Mouse (Mus musculus): ENCODE data around the gene Mast1. TPM values are rescaled to one million over a fixed set of nuclear protein-coding genes. Genes with fewer than 3 reads are reported as not detected.
A peak's percentile ranks its signal among the peaks of the same experiment; 100 is the strongest.

Mast1 gene
- total RNA-seq (2021): 1 to 10 TPM; 2.3 to 4.2 TPM
- long read RNA-seq, experiment 1, partial matches to known transcripts: 1 of 3 reads
- long read RNA-seq, experiment 1, other reads (novel, unspliced or antisense): 2 of 3 reads
- long read RNA-seq, experiment 2, full-length matches to known transcripts: 3 of 5 reads
- long read RNA-seq, experiment 2, partial matches to known transcripts: 2 of 5 reads
- long read RNA-seq, experiment 2, other reads (novel, unspliced or antisense): 0 of 5 reads

DNA sequence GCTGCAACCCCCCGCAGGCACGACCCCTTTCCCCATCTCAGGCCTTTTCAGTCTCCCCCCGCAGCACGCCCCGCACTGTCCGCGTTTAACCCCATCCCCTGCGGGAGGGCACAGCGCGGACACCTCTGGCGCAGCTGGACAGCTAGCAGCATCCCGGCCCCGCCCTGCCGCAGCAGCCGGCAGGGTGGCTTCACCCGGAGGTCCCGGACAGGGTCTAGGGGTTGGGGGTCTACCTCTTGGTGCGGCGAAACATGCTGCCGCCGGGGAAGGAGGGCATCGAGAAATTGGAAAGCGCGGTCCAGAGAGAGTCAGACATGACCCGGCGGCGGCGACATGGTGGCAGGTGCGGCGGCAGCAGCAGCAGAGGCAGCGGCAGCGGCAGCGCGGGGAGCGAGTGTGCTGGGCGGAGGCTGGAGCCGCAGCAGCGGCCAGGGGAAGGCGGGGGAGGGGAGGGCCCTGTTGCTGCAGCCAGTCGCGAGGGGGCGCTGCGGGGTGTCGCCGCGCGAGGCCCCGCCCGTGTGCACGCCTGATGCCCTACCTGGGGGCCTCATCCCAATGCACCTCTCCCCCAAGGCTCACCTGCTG, at the start of gene Mast1:
Gene Mast1 (minus strand): TSS at position 398 of the 585 bp plus-strand sequence.
- DNase-seq: peak; percentile 84

DNA sequence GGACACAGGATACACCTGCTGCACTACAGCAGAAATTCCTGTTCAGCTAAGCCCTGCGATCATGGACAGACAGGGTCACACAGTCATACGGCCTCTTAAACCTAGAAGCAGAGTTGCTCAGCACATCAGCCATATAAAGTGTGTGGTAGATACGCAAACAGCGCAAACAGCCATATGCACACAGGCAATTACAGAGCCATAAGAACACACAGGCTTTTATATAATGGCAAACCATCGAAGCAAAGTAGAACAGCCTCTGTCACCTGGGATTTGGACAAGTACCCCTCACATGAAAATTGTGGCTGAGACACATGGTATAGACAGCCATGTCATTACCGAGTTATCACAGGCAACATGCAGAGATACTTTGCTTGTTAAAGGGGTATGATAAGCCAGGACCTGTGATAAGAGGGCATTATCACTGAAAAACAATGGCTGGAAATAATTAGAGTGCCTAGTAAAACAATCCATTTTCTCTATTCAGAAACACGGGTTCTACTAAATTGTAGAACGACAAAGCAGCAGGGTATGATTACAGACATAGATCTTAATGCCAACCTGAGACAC, 49.3 kb upstream of the Mast1 start:
- no peak for DNase-seq

DNA sequence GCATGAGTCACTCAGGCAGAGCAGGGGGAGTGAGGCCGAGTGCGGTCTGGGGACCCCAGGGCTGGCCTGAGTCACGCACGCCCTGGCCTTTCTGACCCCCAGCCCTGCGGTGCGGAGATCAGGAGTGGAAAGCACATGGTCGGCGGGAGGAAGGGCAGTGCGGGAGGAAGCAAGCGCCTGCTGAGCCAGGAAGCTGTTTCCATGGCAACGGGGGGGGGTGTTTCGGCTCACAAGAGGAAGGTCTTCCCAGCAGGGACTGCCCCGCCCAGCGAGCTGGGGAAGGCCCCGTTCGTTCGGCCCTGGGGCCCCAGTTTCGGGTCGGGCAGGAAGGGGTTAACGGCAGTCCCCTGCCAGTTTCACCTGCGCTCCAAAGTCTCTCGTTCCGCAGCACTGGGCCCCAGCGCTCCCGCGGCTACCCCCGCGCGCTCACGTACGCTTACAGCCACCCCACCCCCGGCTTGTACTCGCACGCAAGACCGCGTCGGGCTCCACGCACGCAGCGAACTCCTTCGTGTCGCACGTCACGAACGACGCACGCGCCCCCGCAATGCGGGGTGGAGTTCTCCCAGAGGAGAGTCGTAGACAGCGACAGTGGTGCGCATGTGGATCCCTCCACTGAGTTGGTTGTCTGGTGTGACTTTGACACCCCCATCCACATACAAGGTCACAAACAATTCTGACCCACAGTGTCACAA, 48.7 kb upstream of the Mast1 start:
- peak; percentile 94 for DNase-seq

DNA sequence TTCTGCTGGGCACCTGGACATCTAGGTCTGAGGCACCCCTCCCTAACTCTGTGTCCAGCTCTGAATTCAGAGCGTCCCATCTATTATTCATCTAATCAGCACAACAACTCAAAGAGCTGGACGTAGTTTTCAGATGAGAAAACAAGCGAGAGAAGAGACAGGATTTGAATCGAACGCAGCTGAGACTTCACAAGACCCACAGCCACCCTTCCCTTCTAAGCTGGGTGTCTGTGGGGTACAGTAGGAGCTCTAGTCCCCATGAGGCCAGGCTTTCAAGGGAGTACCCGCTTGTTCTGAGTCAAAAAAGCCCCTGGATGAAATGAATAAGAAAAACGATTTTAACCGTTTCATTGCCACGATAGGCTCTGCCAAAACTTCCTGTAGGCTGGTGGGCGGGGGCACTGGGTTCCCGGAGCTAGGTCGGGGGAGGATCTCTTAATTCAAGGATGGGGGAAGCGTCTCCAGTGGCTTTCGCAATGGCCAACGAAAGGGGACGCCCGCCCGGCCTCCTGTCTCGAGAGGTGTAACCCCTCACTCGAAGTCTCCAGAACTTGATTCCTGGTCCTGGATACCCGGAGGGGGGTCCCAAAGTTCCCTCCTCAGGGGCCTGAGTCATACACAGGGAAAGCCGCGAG, 48.0 kb upstream of the Mast1 start:
- DNase-seq: no peak

DNA sequence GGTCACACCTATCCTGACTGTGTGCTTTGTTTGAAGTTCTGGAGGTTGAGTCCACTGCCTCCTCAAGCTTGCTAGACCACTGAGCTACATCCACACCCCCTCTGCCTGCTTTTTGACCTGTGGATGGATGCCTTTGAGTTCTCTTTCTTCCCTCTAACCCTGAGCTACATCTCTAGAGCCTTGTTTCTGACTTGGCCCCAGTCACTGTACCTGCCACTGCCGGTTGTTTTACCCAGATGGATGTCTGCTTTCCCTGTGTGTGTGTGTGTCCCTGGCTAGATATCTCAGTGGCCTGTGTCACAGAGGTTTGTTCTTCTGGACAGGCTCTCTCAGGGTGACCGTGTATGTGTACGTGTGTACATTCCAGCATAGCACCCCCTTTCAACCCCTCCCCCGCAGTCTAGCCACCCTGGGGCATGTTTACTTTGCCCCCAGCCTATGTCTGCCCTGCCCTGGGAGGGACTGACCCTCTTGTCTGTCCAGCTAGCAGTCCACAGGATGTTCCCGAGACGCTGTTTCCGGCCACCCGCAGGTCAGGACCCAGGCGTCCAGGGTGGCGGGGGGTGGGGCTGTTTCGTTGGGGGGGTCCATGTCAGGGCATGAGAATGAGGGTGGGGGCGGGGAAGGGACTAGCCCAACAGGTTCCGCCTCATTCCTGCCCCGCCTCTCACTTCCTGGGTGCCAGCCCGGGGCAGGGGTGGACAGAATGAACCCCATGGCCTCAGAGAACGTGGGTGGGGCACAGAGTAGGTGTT, 47.3 kb upstream of the Mast1 start:
- DNase-seq: peak; percentile 50

DNA sequence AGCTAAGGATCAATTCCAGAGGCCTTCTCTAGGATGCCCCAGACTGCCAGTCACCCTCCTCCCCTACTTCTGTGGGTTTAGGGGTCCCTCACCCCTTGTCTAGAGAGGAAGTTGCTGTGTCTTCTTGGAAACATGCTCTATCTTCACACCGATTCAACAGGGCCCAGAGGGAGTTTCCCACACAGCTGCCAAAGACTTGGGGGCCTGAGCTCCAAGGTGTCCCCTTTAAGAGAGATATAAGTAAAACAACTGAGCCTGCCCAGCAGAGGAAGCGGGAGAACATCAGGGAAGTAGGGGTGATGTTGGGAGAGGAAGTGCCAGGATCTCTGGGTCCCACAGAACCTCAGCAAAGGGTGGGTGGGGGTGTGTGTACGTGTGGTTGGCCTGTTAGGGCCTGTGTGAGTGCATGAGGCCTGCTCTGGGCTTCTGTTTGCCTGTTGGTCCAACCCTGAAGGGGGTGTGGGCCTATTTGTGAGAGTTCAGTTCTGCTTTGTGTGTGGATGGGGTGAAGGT, 45.4 kb upstream of the Mast1 start:
- no peak for DNase-seq

DNA sequence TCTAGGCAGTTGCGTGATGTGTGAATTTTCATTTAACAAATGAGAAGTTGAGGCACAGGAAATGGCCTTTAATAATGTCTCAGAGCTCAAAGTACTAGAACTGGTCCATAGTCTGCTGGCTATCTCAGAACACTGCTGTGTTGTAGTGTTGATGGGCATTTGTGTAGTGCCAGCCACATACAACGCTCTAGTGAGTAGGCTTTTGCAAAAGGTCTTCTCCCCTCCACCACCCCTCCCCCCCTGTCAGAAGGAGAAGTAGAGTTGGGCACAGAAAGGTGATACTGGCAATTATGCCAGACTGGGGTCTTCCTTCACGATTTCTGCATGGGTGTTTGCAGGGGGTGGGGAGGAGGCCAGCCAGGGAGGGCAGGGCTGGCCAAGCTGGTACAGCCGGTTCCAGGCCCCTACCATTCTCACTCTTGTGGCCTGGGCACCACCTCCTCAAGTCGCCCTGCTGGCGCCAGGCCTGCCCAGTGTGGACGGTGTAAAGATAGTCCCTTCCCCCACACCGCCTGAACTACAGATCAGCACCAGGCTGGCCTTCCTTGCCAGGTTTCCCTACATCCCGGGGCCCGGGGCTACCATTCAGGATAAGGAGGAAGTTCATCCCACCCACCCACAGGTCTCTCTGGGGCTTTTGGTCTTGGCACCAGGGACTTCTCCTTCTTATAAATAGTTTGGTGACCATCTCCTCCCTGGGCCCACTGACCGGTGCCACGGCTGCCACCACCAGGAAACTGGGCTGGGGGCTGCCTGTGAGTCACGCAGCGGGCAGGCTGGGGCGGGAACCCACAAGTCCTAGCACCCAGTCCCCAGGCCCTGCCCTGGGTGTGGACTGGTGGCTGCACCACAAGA, 44.7 kb upstream of the Mast1 start:
- no peak for DNase-seq

DNA sequence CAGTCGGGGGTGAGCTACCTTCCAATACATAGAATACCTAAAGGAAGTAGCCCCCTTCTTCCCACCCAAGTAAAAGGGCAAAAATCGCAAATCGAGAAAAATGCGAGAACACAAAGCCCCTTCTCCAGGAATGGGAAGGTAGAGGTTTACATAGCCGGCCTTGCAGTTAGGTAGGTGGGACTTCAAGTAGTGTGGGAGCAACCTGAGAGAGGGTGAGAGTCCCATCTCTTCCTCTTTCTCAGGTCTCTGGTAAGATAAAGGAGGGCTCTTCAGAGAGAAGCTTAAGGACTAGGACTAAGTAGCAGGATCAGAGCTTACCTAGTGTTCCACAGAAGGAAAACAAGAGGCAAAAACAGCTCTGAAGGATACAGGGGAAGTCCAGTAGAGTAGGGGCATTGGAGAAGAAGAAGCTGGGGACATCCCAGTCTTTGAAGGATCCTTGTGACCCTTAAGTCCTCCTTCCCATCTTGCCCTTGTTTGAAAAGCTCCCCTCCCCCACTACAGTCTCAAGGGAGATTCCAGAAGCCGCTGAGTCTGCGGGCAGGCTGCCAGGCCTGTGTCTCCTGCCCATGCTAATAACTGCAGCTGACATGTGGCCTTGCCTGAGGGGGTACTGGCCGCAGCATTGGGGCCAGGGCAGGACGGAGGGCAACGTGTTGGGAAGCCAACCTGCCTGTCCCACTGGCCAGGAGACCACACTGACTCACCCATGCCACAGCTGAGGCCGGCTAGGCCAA, 43.6 kb upstream of the Mast1 start:
- peak; percentile 91 for DNase-seq

DNA sequence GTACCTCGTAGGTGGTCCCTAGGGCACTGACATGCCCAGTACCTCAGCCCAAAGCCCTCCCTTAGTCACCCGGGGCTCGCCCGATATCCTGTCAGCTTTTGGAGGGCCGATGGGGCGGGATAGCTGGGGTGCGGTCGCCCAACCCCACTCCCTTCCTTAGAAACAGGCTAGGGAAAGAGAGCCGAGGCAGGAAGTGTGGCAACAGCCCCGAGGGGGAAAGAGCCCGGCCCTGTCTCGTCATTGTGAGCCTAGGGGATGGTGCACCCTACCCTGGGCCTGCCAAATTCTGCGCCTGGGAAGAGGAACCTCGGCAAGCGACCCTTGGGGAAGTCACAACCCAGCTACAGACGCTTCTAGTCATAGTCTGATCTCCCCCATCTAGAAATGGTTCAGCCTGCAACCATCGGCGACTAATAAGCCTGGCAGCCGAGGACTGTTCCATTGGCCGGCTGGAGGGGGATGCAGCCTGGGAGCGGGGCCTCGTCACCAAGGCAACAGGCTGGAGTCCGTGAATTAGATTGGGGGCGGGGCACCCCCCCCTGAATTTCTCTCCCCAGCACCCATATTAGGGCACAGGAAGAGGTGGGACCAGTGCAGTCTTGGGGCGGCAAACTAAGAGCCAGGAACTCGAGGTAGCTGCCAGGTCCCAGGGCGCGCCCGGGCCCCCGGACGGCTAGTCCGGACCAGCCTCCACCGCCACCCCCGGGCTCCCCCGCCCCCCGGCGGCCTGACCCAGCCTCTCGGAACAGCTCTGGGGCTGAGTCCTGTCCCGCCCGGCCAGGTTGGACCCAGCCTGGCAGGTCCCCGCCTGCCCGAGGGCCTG, 42.7 kb upstream of the Mast1 start:
- peak; percentile 94 for DNase-seq

DNA sequence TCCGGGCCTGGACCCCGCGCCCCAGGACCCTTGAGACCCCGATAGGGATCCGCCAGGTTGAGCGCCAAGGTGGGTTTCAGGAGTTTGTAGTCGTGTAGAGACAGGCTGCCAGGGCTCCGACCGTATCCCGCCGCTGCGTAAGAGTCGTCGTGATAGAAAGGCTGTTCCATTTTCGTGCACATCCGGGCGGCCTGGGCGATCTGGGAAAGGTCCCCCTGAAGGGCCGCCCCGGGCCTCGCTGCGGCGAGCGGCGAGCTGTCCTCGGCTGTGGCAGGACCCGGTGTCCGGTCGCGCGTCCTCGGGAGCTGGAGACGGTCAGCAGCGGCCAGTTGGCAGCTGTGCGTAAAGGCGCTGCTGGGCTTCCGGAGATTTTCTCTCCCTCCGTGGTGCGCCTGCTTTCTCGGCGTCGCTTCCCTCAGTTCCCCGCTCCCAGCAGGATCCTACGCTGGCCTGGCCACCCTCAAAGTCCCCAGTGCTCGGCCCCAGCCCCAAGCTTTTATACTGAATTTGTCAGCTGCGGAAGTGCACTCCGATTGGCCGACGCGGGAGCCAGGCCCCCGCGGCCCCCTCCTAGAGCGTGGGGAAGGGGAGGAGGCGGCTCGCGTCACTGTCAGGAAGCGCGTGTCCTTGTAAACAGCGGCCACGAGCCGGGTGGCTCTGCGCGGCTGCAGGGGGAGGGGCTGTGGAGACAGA, 41.2 kb upstream of the Mast1 start, which contains the start of gene Junb:
Gene Junb (minus strand): TSS at position 471 of the 693 bp plus-strand sequence.
- peak; percentile 99 for DNase-seq

DNA sequence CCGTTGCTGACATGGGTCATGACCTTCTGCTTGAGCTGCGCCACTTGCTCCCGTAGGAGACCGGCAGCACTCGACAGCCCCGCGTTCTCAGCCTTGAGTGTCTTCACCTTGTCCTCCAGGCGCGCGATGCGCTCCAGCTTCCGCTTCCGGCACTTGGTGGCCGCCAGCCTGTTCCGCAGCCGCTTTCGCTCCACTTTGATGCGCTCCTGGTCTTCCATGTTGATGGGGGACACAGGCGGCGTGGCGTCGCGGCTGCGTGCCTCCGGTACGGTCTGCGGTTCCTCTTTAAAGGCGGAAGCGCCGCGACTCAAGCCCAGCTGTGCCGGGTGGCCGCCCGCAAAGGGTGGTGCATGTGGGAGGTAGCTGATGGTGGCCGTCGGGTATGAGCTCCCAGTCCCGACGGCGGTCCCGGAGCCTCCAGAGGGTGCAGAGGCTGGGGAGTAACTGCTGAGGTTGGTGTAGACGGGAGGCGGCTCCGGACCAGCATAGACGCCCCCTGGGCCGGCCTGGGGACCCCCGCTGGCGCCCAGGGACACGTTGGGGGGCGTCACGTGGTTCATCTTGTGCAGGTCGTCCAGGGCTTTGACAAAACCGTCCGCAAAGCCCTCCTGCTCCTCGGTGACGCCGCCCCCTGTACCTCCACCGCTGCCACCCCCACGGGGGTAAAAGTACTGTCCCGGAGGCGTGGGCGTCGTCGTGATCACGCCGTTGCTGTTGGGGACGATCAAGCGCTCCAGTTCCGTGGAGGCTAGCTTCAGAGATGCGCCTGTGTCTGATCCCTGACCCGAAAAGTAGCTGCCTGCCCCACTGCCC, 40.5 kb upstream of the Mast1 start:
- DNase-seq: peak; percentile 83

DNA sequence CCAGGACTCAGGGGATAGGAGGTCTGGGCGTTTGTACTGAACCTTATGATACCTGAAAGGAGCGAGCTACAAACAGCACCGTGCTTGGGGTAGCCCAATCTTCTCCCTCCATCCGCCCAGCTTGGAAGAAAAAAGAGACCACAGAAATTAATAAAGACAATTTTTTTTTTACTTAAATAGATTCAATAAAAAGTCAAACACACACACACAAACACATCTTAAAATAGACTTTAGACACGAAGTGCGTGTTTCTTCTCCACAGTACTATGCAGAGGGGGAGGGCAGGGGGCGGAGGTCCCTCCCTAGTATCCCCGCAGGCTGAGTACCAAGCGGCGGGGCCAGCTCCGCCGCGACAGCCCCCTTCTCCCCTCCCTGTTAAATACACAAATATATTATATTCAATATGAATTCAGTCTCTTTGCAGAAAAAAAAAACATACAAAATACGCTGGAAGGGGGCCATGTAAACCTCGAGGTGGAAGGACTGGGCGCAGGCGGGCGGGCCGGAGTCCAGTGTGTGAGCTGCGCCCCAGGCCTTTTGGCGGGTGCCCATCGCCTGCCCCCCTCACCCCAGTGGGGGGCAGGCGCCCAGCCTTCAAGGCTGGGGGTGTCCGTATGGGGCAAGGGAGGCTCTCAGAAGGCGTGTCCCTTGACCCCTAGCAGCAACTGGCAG, 39.7 kb upstream of the Mast1 start:
- DNase-seq: no peak

DNA sequence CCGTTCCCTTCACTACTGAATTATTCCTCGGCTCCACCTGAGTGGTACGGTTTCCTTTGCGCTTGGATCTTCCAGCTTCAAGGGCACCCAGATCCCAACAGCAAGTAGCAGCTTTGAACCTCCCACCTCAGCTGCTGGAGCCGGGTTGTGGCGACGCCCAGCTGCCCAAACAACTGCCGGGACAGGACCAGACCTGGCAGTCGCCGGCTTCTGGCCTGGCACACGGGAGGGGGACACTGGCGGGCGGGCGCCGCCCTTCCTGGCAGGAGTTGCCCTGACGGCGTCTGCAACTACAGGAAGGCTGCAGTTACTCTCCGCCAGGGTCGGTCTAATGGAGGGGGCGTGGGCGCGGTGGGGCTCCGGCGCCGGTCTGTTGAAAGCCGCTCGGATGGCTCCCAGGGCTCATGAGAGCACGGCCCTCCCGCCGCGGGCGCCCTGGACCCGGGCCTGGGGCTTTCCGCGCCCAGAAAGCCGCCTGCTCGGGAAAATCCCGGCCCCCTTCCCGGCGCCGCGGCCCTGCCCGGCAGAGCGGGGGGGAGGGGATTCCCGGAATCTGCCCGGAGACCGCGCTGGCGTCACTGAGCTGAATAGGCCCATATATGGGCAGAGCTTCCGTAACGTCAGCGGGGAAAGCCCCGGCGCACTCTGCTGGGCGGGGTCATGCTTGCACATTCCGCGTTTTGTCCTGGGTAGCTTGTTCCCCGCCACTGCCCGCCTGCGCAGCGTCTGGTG, 39.0 kb upstream of the Mast1 start:
- DNase-seq: peak; percentile 98

DNA sequence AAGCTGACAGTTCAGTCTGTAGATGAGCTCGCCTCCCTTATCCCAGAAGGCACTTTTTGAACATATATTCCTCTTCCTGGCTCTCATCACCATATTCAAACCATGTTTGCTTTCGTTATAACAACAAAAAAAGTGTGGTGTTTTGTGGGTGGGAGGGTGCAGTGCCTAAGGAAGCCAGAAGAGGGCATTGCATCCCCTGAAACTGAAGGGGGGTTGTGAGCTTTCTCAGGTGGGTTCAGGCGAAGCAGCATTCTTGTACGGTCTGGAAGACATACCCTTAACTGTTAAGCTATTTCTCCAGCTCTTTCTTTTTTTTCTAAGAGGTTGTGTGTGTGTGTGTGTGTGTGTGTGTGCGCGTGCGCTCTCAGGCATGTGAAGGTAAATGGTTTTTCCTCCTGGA, 38.3 kb upstream of the Mast1 start:
- peak; percentile 83 for DNase-seq

DNA sequence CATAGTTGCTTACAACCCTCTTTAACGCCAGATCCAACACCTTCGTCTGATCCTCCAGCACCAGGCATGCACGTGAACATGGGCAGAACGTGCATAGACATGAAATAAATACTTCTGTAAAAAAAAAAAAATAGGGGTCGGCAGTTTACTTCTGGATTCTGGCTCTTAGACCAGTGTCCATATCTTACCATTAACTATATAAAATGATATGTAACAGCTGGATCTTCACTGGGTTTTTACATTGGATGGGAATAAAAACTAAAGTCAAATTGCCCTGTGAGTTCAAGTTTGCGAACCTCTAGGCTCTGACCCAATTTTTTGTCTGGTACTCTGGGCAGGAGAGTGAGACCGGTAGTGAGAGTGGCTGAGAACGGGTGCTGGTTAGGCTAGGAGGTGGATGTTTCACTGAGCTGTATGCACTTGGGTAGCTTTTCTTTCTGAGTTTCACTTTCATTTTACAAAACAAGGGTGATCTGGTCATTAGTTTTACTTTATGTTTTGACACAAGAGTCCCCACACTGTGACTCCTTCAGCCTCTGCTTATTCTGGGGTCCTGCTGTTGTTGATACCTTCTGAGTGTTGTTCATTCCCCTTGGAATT, 37.5 kb upstream of the Mast1 start:
- DNase-seq: no peak

All from adrenal gland, postnatal 10 days (tissue).